Mouse (Mus musculus): ENCODE data around the gene Cd2ap.

DNA sequence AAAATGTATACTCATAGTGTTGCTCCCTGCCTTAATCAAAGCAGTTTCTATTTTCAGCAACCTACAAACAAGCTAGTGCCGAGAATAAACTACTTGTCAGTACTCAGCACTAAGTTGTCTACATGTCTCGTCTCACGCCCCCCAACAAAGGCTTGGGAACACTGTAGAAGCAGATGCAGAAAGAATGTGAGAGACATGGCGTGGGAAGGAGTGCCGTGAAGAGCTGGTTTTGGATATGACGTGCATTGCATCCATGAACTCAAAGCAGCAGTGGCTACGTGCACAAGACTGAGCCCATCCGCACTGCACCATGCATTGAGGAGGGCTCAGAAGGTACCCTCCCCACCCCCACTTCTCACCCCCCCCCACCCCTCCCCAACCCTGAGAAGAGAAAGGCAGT lies 53.7 kb downstream of the Cd2ap start:
- TF ChIP-seq CTCF (IDR thresholded peaks at IDR 0.05; ENCODE audit: low read depth) (no peak), EP300 (IDR thresholded peaks at IDR 0.05; ENCODE audit: low read depth) (no peak)

Data from liver, postnatal 0 days (tissue).